23 mouse cellular contexts compared by ENCODE assay signal in genomic region chr17:40116877-40117276, GRCm38 (mm10). TPM values are rescaled to one million over a fixed set of nuclear protein-coding genes. Genes with fewer than 3 reads are reported as not detected.
DNase-seq lines count a peak whose midpoint lies in the region; ATAC-seq and TF ChIP-seq lines count a peak whose summit lies in the region.
"Not testable (repeated sequence)": the region's sequence is repeated elsewhere in the genome, so short reads cannot be mapped to it uniquely, and the experiment has no call there.
"Had no signal": no experiment of that assay in that cellular context is flagged by ENCODE, and none has a peak within 500 bp of the region (broad histone marks: within the 10 kb centered on the region; RNA-seq: fewer than 3 reads in every experiment).

No protein-coding gene starts in this region.

- WGBS in forebrain, postnatal 0 days: 63% methylated on average over 4 of the region's 4 CpGs
- 48% methylated on average over 4 of the region's 4 CpGs for WGBS in kidney, postnatal 0 days
- 54% methylated on average over 4 of the region's 4 CpGs for WGBS in midbrain, embryonic 14.5 days

- H3K27ac ChIP-seq in ES-Bruce4 (ENCODE audit: insufficient read depth, low read length); forebrain, postnatal 0 days (ENCODE audit: low read depth, low read length); kidney, postnatal 0 days; midbrain, embryonic 14.5 days (replicated peaks; ENCODE audit: low read depth, low read length): not testable (repeated sequence)

- H3K9me3 ChIP-seq in ES-Bruce4 (replicated peaks; ENCODE audit: control insufficient read depth, insufficient read depth, low read length, poor library complexity, severe bottlenecking); forebrain, postnatal 0 days (ENCODE audit: low read length); kidney, postnatal 0 days (replicated peaks; ENCODE audit: low read length); midbrain, embryonic 14.5 days (ENCODE audit: control insufficient read depth, low read length): not testable (repeated sequence)

- not testable (repeated sequence) for H3K9ac ChIP-seq in ES-Bruce4 (ENCODE audit: low read depth, poor library complexity, severe bottlenecking); forebrain, postnatal 0 days; kidney, postnatal 0 days (ENCODE audit: low read depth, low read length); midbrain, embryonic 14.5 days (replicated peaks; ENCODE audit: low read length)

- not testable (repeated sequence) for ATAC-seq in forebrain, postnatal 0 days; kidney, postnatal 0 days (replicated peaks; ENCODE audit: low FRiP score, low read depth); midbrain, embryonic 14.5 days (ENCODE audit: low FRiP score, low TSS enrichment)

- peak; percentile 1 to 2 for DNase-seq in cerebellum, postnatal 10 days
- not testable (repeated sequence) for DNase-seq in forebrain, postnatal 0 days
- peak; percentile 2 for DNase-seq in kidney, postnatal 0 days (ENCODE audit: low spot score)
- peak; percentile 4 for DNase-seq in midbrain, embryonic 14.5 days
- DNase-seq in right cerebral cortex, adult 2 months (ENCODE audit: low spot score in 2 of 2): peak; percentile 1 to 6

- not testable (repeated sequence) for H3K36me3 ChIP-seq in ES-Bruce4 (ENCODE audit: control insufficient read depth, insufficient read depth, low read length, poor library complexity, severe bottlenecking); forebrain, postnatal 0 days (ENCODE audit: insufficient read depth); kidney, postnatal 0 days (ENCODE audit: insufficient read depth, low read length); midbrain, embryonic 14.5 days (ENCODE audit: control insufficient read depth, insufficient read depth, low read length)

- TF ChIP-seq POLR2A in ES-Bruce4 (IDR thresholded peaks at IDR 0.05; ENCODE audit: insufficient read depth, low read length): not testable (repeated sequence)

- H3K27me3 ChIP-seq in ES-Bruce4 (ENCODE audit: control insufficient read depth, insufficient read depth, low read length, poor library complexity, severe bottlenecking); forebrain, postnatal 0 days (ENCODE audit: insufficient read depth, low read length); kidney, postnatal 0 days (ENCODE audit: insufficient read depth, low read length); midbrain, embryonic 14.5 days (ENCODE audit: control insufficient read depth, insufficient read depth, low read length): not testable (repeated sequence)

- H3K4me2 ChIP-seq in forebrain, postnatal 0 days (ENCODE audit: low read depth); kidney, postnatal 0 days (ENCODE audit: low read length); midbrain, embryonic 14.5 days (ENCODE audit: low read length): not testable (repeated sequence)

- not testable (repeated sequence) for H3K4me3 ChIP-seq in ES-Bruce4 (ENCODE audit: low read depth, low read length); forebrain, postnatal 0 days (ENCODE audit: low read depth, low read length); kidney, postnatal 0 days (replicated peaks; ENCODE audit: low read depth, low read length); midbrain, embryonic 14.5 days (replicated peaks; ENCODE audit: low read depth, low read length)

- H3K4me1 ChIP-seq in ES-Bruce4 (ENCODE audit: control insufficient read depth, insufficient read depth, low read length); forebrain, postnatal 0 days (ENCODE audit: insufficient read depth); kidney, postnatal 0 days (replicated peaks; ENCODE audit: insufficient read depth, low read length); midbrain, embryonic 14.5 days (ENCODE audit: control insufficient read depth, insufficient read depth, low read length): not testable (repeated sequence)

- not testable (repeated sequence) for TF ChIP-seq EP300 in ES-Bruce4 (IDR thresholded peaks at IDR 0.05; ENCODE audit: insufficient read depth, low read depth, low read length)

- peak; percentile 33 for TF ChIP-seq CTCF in ES-Bruce4 (IDR thresholded peaks at IDR 0.05; ENCODE audit: low read depth, low read length)
- TF ChIP-seq CTCF in forebrain, postnatal 0 days (IDR thresholded peaks at IDR 0.05; ENCODE audit: low read depth): peak; percentile 22; the same call in 1 of the 2 replicates
- peak; percentile 34; the same call in 1 of the 2 replicates for TF ChIP-seq CTCF in kidney, postnatal 0 days (IDR thresholded peaks at IDR 0.05; ENCODE audit: low read depth)

RNA-seq across cellular contexts. Expression of gene AC192777.2, which starts 21.6 kb away (rescaled TPM):
- not detected in 2 replicates for polyA plus RNA-seq in ES-Bruce4 (2011; ENCODE audit: insufficient read depth, insufficient read length, low read depth, missing spikeins)
- total RNA-seq in forebrain, postnatal 0 days (2014; rRNA removed): not detected in 2 replicates
- not detected in 2 replicates for polyA plus RNA-seq in forebrain, postnatal 0 days (2015; fragmentation: Nextera tagmentation; extraction: Ambion mirVana)
- not detected in 2 replicates for polyA plus RNA-seq in kidney, postnatal 0 days (2015; fragmentation: Nextera tagmentation; extraction: Ambion mirVana)
- not detected in 2 replicates for polyA plus RNA-seq in midbrain, embryonic 14.5 days (2014; fragmentation: Nextera tagmentation; extraction: Ambion mirVana)
- total RNA-seq: adrenal gland, adult 18-20 months; adrenal gland, postnatal 14 days; common myeloid progenitor, adult 5-6 weeks; gastrocnemius, adult 8-10 months; gastrocnemius, postnatal 36 days; heart, postnatal 36 days had no signal
- polyA plus RNA-seq: activated CD4-positive, CD25-positive, alpha-beta regulatory T cell, adult 4 months; CD4-positive, CD25-positive, alpha-beta regulatory T cell, adult 4 months; cerebellum, adult 2 months; embryonic facial prominence, embryonic 12.5 days; forebrain, embryonic 12.5 days; heart, embryonic 13.5 days; heart, postnatal 0 days; hindbrain, embryonic 11.5 days; hindbrain, embryonic 15.5 days; inflammation-experienced regulatory T-cells, adult 6 months; Patski had no signal
